Mouse (Mus musculus) left cerebral cortex, postnatal 10 days (tissue): ENCODE results near the gene Psmb9. TPM values are rescaled to one million over a fixed set of nuclear protein-coding genes. Genes with fewer than 3 reads are reported as not detected.
"Not testable (repeated sequence)": the region's sequence is repeated elsewhere in the genome, so short reads cannot be mapped to it uniquely, and the experiment has no call there.

Experiments used
- DNase-seq, 2 experiments: peaks; one replicate each; pipeline ENCODE4 v3.0.0; 2021 to 2022; ENCODE audit warnings: low spot score in 2 of 2, mixed read lengths in 1 of 2; ENCODE audit errors: extremely low spot score in 1 of 2
- intact Hi-C: fragments of 180-260 bp; cut with DNase I; formaldehyde crosslinking; loops from one replicate; pipeline ENCODE4 v1.15.1; 2025
- total RNA-seq, 2 experiments: library from RNA; stranded (reverse); gene quantifications; 2 replicates each; pipeline ENCODE4 v1.2.3; 2021

Gene Psmb9
- total RNA-seq = 1 to 10 TPM in 1 of 2 experiments, under 1 TPM in 1; 0.66 to 2.2 TPM

DNA sequence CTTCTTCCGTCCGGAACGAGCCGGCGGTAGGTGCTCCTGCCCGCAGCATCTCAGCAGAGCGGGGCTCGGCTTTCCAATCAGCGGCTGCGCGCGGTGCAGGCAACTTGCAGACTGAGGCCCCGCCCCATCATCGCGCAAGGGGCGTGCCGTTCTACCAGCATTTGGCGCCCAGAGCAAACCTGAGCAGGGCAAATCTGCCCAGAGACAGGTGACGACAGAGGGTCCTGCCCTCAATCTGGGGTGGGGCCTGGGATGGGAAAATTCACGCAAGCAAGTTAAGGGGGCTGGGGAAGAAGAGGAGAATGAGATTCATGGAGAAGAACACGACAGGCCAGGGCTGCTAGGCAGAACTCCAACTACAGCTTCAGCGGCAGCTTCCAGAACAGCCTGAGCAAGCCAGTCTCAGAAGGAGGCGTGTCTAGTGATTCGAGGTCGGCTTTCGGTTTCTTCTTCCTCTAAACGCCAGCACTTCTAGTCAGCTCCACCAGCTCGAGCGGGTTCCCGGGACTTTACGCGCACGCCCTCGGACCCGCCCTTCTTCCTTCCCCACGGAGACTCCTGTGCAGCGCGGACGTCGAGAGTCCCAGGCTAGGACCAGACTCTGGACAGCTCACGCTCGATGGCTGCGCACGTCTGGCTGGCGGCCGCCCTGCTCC, at the start of gene Psmb9, which contains the start of gene Tap1:
TSS of gene Psmb9 (minus strand) at position 504 of the 656 bp plus-strand sequence.
TSS of gene Tap1 (plus strand) at position 293 of the 656 bp plus-strand sequence.
- peak; percentile 91 to 97 for DNase-seq
- intact Hi-C loops = no loop called here

DNA sequence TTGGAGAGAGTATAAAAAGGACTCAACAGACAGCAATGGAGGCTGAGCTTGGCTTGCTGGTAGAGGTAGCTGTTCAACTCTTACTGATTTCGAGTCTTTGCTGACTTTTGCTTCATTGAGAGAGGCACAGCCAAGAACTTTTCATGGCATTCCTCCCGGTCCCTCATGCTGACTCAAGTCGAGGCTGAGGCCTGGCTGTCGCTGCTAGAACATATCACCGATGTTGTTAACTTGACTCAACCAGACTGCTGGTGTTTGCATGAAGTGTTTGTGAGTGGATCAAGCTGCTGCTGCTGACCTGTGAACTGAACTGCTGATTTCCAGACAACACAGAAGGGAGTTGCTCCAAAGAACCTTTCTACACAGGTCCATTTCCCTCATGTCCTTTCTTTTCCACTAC, 49.1 kb upstream of the Psmb9 start:
- DNase-seq = no peak
- intact Hi-C loops = loop anchor here (5.0 to 10.0 kb wide), 2 partner anchors 64 to 162 kb away; no protein-coding TSS in a partner anchor

DNA sequence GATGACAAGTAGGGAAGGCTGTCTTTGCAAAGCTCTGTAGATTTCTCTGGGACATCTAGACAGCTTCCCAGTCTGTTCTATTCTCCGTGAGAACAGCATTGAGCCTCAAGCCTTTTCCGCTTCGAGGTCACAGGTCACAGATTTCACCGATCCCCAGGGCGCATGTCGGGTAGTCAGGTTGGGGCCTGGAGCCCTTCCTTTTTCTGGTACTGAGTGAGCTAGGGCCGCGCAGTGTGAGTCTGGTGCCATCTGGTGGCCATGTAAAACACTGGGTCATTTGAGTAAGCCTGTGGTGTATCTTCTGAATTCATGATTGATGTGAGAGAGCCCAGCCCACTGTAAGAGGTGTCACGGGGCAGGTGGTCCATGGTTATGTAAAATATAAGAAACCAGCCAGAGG, 47.4 kb upstream of the Psmb9 start:
- intact Hi-C loops = loop anchor here (5.0 to 10.0 kb wide), 2 partner anchors 63 to 160 kb away; no protein-coding TSS in a partner anchor

DNA sequence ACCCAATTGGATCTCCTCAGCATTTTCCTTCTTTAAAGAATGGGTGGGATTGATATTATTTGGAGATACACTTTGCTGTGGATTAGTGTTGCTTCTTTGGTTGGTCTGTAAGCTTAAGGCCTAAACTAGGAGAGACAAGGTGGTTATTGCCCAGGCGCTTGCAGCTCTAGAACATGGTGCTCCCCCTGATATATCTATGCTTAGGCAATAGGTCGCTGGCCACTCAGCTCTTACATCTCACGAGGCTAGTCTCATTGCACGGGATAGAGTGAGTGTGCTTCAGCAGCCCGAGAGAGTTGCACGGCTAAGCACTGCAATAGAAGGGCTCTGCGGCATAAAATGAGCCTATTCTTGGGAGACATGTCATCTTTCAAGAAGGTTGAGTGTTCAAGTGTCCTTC, 44.5 kb upstream of the Psmb9 start:
- DNase-seq = not testable (repeated sequence)
- intact Hi-C loops = loop anchor here (10.0 kb wide), 1 partner anchor 157 kb away; no protein-coding TSS in a partner anchor

More for the DNA sequence above, 47.4 kb upstream of the Psmb9 start:
- DNase-seq = peak; percentile 43 to 85

DNA sequence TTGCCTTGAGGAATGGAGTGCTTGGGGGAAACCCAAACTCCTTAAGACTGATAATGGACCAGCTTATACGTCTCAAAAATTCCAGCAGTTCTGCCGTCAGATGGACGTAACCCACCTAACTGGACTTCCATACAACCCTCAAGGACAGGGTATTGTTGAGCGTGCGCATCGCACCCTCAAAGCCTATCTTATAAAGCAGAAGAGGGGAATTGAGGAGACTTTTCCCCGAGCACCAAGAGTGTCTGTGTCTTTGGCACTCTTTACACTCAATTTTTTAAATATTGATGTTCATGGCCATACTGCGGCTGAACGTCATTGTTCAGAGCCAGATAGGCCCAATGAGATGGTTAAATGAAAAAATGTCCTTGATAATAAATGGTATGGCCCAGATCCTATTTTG, 43.4 kb upstream of the Psmb9 start:
- intact Hi-C loops = loop anchor here (10.0 kb wide), 1 partner anchor 156 kb away; no protein-coding TSS in a partner anchor
- not testable (repeated sequence) for DNase-seq

DNA sequence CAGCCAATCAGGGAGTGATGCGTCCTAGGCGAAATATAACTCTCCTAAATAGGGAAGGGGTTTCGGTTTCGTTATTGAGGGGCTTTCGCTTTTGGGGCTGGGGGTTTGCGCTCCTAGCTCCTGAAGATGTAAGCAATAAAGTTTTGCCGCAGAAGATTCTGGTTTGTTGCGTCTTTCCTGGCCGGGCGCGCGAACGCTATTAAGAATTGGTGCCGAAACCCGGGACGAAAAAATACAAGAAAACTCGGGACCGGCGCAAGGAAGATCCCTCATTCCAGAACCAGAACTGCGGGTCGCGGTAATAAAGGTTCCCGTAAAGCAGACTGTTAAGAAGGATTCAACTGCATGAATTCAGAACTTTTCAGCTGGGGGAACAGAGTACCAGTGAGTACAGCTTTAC, 38.3 kb upstream of the Psmb9 start:
- intact Hi-C loops, DNase-seq: not testable (repeated sequence)

DNA sequence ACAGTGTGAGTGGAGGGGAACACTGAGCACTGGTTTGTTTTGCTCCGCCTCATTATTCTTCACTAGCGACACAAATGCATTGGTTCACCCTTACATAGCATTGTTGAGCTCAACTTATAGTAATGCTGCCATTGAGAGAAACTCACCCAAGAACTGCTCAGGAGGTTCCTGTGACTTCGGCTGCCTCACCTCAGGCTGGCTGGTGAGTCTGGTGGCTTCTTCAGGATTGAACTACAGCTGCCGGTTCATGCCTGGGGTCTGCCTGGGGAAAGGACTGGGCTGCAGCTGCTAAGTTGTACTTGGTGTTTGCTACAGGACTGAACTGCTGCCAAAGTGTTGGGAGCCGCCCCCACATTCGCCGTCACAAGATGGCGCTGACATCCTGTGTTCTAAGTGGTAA, 37.9 kb upstream of the Psmb9 start:
- DNase-seq = no peak
- intact Hi-C loops = no loop called here

DNA sequence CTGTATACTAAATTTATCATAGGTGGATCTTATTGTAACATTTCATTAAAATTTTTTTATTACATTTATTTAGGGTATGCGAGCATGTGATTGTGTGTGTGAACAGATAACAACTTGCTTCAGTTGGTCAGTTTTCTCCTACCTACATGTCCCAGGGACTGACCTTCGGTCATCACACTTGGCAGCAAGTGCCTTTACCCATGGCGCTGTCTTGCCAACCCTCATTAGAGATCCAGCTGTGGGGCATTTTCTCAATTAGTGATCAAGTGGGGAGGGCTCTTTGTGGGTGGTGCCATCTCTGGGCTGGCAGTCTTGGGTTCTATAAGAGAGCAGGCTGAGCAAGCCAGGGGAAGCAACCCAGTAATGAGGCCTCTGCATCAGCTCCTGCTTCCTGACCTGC, 37.3 kb upstream of the Psmb9 start:
- intact Hi-C loops = no loop called here
- peak in 1 of 2 experiments; percentile 1 for DNase-seq

DNA sequence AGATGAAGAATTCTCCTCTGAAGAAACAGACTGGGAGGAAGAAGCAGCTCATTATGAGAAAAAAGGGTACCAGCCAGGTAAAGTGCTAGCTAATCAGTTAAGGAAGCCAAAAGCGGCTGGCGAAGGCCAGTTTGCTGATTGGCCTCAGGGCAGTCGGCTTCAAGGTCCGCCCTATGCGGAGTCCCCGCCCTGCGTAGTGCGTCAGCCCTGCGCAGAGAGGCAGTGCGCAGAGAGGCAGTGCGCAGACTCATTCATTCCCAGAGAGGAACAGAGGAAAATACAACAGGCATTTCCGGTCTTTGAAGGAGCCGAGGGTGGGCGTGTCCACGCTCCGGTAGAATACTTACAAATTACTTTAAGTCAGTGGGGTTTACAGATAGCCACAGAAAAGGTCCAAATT, 32.8 kb upstream of the Psmb9 start:
- intact Hi-C loops = not testable (repeated sequence)

DNA sequence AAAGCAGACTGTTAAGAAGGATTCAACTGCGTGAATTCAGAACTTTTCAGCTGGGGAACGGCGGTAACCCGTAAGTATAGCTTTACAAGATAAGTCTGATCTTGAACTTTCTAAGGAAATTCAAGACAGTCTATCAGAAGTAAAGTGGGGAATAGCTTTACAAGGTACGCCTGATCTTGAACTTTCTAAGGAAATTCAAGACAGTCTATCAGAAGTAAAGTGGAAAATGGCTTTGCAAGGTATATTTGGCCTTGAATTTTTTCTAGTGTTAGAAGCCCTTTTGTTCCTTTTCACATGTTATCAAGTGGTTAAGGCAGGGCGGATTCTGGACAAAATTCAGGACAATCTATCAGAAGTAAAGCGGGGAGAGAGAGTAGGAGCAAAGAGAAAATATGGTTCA, 32.2 kb upstream of the Psmb9 start:
- intact Hi-C loops = not testable (repeated sequence)

More for the DNA sequence above, 32.8 kb upstream of the Psmb9 start:
- not testable (repeated sequence) for DNase-seq

DNA sequence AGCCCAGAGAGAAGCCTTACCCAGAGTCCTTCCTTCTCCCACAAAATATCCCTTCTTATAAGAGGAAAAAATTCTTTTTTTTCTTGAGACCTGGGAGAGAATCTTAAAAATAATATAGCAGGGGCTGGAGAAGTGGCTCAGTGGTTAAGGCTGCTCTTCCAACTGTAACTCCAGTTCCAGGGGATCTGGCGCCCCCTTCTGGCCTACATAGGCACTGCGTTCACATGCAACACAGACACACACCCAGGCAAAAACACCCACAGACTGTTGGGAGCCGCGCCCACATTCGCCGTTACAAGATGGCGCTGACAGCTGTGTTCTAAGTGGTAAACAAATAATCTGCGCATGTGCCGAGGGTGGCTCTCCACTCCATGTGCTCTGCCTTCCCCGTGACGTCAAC, 31.5 kb upstream of the Psmb9 start:
- intact Hi-C loops = not testable (repeated sequence)
- DNase-seq = peak in 1 of 2 experiments; percentile 66

More for the DNA sequence above, 32.2 kb upstream of the Psmb9 start:
- DNase-seq = peak in 1 of 2 experiments; percentile 74

DNA sequence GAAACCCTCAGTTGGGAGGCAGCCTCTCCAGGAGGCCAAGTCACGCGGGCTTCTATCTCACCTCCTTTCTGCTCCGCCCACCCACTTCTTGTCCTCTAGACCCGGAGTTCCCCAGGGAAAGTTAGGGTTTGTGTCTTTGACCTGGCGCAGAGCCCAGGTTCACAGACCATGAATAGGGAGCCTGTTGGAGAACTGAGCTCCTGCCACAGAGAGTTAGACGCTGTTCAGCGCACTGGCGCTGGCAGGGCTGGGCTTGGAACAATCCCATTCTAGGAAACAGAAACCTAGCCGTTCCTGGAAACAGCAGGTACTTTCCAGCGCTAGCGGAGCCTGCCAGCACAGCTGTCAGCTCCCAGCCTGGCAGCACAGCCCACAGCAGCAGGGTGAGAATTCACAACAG, 31.1 kb upstream of the Psmb9 start:
- DNase-seq = peak in 1 of 2 experiments; percentile 81

DNA sequence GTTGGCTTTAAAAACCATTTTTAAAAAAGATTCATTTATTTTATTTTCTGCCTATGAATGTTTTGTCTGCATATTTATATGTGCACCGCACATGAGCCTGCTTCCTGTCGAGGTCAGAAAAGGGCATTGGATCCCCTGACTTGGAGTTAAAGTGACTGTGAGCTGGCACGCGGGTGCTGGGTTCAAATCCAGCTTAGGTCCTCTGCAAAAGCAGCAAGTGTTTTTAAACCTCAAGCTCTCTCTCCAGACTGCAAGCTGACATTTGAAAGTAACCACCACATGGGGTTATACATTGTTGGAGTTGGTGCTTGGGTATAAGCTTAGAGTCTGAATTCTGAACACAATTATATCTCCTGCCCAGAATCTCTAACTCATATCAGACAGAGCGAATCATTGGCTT, 30.4 kb upstream of the Psmb9 start:
- intact Hi-C loops = no loop called here
- DNase-seq = peak in 1 of 2 experiments; percentile 14

More for the DNA sequence above, 31.1 kb upstream of the Psmb9 start:
- intact Hi-C loops = no loop called here

DNA sequence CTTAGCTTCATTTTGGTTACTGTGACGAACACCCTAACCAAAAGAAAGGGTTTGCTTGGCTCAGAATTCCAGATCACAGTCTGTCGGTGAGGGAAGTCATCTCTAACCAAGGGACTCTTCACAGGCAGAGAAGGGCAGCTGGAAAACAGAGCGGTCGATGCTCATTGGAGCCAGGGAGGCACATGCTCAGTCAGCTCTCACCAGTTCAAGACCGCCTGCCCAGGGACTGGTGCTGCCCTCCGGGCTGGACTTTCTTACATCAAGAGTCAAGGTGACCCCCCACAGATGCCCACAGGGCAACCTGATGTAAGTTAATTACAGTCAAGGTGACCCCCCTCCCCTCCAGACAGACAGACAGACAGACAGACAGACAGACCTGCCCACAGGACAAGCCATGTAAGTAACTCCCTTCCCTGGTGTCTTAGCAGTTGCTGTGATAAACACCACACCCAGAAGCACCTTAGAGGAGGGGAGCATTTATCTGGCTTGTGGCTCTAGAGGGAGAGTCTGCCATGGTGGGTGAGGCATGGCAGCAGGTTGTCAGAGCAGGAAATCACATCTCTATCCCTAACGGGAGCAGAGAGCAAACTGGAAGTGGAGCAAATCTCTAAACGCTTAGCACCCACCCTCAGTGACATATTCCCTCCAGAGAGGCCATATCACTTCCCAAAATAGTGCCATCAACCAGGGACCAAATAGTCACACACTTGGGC, 29.8 kb upstream of the Psmb9 start:
- intact Hi-C loops = no loop called here
- DNase-seq = peak in 1 of 2 experiments; percentile 15

DNA sequence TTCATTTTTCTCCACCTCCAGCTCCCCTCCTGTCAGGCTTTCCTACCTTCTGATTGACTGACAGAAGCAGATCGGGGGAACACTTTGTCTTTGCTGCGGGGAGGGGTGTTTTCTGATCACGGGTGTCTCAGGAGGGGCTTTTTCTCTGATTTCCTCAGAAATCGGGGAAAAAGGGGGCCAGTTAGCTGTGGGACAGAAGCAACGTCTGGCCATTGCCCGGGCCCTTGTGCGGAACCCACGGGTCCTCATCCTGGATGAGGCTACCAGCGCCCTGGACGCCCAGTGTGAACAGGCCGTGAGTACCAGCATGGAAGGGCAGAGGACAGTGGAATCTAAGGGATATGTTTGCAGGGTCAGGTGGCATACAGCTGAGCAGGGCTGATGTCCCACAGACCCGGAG, 27.6 kb upstream of the Psmb9 start:
- DNase-seq = no peak
- intact Hi-C loops = no loop called here

DNA sequence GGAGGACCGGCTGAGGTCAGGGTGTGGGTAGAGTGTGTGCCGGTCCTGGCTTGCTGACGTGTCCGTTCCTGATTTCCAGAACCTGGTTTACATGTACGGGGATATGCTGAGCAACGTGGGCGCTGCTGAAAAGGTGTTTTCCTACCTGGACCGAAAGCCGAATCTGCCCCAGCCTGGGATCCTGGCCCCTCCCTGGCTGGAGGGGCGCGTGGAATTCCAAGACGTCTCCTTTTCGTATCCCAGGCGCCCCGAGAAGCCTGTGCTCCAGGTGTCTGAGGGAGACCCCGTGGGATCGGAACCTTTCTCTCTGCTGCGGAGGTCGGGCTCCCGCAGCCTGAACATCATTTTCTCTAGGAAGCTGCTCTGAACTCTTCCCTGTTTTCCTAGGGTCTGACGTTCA, 26.4 kb upstream of the Psmb9 start:
- intact Hi-C loops = no loop called here
- peak in 1 of 2 experiments; percentile 13 for DNase-seq

DNA sequence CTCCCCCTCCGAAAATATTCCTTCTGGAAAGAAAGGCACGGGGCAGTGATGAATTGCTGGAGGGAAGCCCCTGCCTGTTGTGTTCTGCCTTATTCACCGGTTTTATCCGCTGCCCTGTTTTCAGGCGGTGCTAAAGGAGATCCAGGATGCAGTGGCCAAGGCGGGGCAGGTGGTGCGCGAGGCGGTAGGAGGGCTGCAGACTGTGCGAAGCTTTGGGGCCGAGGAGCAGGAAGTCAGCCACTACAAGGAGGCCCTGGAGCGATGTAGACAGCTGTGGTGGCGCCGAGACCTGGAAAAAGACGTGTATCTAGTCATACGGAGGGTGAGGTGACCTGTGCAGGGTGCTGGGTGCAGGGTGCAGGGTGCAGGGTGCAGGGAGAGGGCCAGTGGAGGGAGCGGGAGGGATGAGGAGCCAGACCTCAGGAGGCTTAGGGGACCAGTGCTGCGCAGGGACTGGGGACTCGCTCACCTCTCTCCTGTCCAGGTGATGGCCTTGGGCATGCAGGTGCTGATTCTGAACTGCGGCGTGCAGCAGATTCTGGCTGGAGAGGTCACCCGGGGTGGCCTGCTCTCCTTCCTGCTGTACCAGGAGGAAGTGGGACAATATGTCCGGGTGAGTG, 24.3 kb upstream of the Psmb9 start:
- intact Hi-C loops = no loop called here

DNA sequence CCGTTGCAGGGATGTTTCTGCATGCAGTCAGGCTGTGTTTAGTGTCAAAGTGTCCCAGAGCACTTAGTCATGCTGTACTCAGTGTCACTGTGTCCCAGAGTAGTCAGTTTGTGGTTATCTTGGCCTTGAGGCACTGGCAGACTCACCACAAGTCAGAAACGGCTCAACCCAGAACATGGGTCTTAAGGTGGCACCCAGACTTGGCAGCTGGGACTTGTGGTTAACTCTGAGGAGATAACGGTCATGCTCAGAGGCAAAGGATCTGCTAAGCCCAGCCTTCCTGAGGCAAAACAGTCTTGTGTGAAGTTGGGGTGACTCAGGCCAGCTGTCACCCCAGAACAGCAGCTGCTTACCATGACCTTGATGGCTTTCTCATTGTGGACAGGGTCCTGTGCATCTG, 23.0 kb upstream of the Psmb9 start:
- intact Hi-C loops = no loop called here
- DNase-seq = peak in 1 of 2 experiments; percentile 2

More for the DNA sequence above, 24.3 kb upstream of the Psmb9 start:
- peak in 1 of 2 experiments; percentile 23 for DNase-seq

DNA sequence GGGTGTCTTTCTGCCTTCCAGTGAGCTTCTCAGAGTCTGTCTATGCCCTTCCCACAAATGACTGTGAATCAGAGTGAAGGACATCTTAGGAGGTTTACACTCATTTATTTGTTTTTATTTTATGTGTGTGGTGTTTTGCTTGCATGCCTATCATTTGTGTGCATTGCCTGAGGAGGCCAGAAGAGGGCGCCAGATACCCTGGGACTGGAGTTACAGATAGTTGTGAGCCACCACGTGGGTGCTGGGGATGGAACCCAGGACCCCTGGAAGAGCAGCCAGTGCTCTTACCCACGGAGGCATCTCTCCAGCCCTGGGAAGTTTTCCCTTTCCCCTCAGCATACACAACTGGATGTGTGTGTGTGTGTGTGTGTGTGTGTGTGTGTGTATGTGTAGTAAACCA, 22.1 kb upstream of the Psmb9 start:
- DNase-seq = peak in 1 of 2 experiments; percentile 20
- intact Hi-C loops = no loop called here
